In genomic region chr10:62244067-62244466, GRCm38 (mm10) we compare ENCODE assay signal across 23 mouse cellular contexts. TPM values are rescaled to one million over a fixed set of nuclear protein-coding genes. Genes with fewer than 3 reads are reported as not detected.
DNase-seq lines count a peak whose midpoint lies in the region; ATAC-seq lines count a peak whose summit lies in the region.
"Had no signal": no experiment of that assay in that cellular context is flagged by ENCODE, and none has a peak within 500 bp of the region (broad histone marks: within the 10 kb centered on the region; RNA-seq: fewer than 3 reads in every experiment).

No protein-coding gene starts in this region.

- no peaks in the 10 kb centered on the region for H3K4me1 ChIP-seq in brown adipose tissue, adult 24 weeks (ENCODE audit: control insufficient read depth, insufficient read depth, insufficient read length, low read length)
- H3K4me1 ChIP-seq in heart, embryonic 12.5 days (replicated peaks) = 0 out of 2 replicates have a peak, but pooled peaks cover 6% of the 10 kb centered on the region

- H3K9me3 ChIP-seq in heart, embryonic 12.5 days (replicated peaks) = 0 out of 2 replicates have a peak, but pooled peaks cover 3% of the 10 kb centered on the region
- H3K9me3 ChIP-seq: embryonic facial prominence, embryonic 12.5 days; hindbrain, embryonic 10.5 days; intestine, embryonic 15.5 days had no signal

- H3K27ac ChIP-seq in brown adipose tissue, adult 24 weeks (replicated peaks; ENCODE audit: low read depth, low read length) = 0 out of 2 replicates have a peak overlapping the region, but pooled peaks have one; percentile 12
- no peak overlapping the region for H3K27ac ChIP-seq in heart, embryonic 12.5 days (ENCODE audit: poor library complexity, severe bottlenecking)
- H3K27ac ChIP-seq: embryonic facial prominence, embryonic 12.5 days; hindbrain, embryonic 10.5 days; hindbrain, embryonic 14.5 days; intestine, embryonic 15.5 days had no signal

- no peak overlapping the region for H3K4me2 ChIP-seq in heart, embryonic 12.5 days
- H3K4me2 ChIP-seq: embryonic facial prominence, embryonic 12.5 days; heart, embryonic 11.5 days; hindbrain, embryonic 14.5 days; intestine, embryonic 15.5 days had no signal

- peaks cover 5% of the 10 kb centered on the region for H3K27me3 ChIP-seq in heart, embryonic 12.5 days (replicated peaks)
- H3K27me3 ChIP-seq: embryonic facial prominence, embryonic 12.5 days; intestine, embryonic 15.5 days had no signal

- peak; percentile 32 for DNase-seq in adrenal gland, adult 2 months
- no peak for DNase-seq in adrenal gland, postnatal 10 days
- DNase-seq in 3T3-L1 (ENCODE audit: low read depth, low spot score) = peak; percentile 20
- DNase-seq in NIH3T3 (ENCODE audit: low read depth) = peak; percentile 60
- DNase-seq in layer of hippocampus, adult 11-12 months (ENCODE audit: low spot score) = no peak
- DNase-seq: cerebellum, adult 2 months; cerebellum, postnatal 10 days; embryo, embryonic 11 days; gastrocnemius, postnatal 10 days; heart, adult 18-20 months; kidney, adult 18-20 months had no signal

- 87% methylated on average over 9 of the region's 9 CpGs for WGBS in heart, embryonic 12.5 days

- no peak for ATAC-seq in heart, embryonic 12.5 days (ENCODE audit: insufficient number of reproducible peaks, low FRiP score)
- ATAC-seq: forebrain, embryonic 16.5 days; intestine, embryonic 15.5 days had no signal

- H3K36me3 ChIP-seq in heart, embryonic 12.5 days = no peaks in the 10 kb centered on the region
- H3K36me3 ChIP-seq: embryonic facial prominence, embryonic 12.5 days; G1E; hindbrain, embryonic 10.5 days; intestine, embryonic 15.5 days had no signal

- H3K9ac ChIP-seq in heart, embryonic 12.5 days = no peak overlapping the region
- H3K9ac ChIP-seq: embryonic facial prominence, embryonic 12.5 days; hindbrain, embryonic 14.5 days; intestine, embryonic 15.5 days had no signal

- no peak overlapping the region for H3K4me3 ChIP-seq in brown adipose tissue, adult 24 weeks (ENCODE audit: insufficient read depth, low read depth, low read length)
- no peak overlapping the region for H3K4me3 ChIP-seq in heart, embryonic 12.5 days
- H3K4me3 ChIP-seq: embryonic facial prominence, embryonic 12.5 days; hindbrain, embryonic 10.5 days; intestine, embryonic 15.5 days had no signal

RNA-seq across cellular contexts. Expression of gene Tacr2, which starts 8.2 kb away (rescaled TPM):
- total RNA-seq in adrenal gland, adult 2 months (2021) = 10 to 100 TPM; 21.8 to 64.4 TPM
- polyA plus RNA-seq in adrenal gland, adult 2 months (2012; rRNA removed) = 146 and 235 TPM in 2 replicates
- 1 to 10 TPM; 9.0 to 9.5 TPM for total RNA-seq in adrenal gland, postnatal 10 days (2021)
- polyA plus RNA-seq in brown adipose tissue, adult 24 weeks (2012; ENCODE audit: insufficient read depth, insufficient read length, missing spikeins) = not detected in 2 replicates
- polyA plus RNA-seq in heart, embryonic 12.5 days (2016; fragmentation: Nextera tagmentation; extraction: Ambion mirVana) = not detected in 2 replicates
- total RNA-seq: gastrocnemius, postnatal 10 days; gastrocnemius, postnatal 4 days; heart, adult 18-20 months; heart, postnatal 25 days had no signal
- polyA plus RNA-seq: embryonic facial prominence, embryonic 12.5 days; forebrain, embryonic 11.5 days; forebrain, embryonic 16.5 days; G1E; heart, embryonic 11.5 days; hindbrain, embryonic 10.5 days had no signal

RNA-seq across cellular contexts. Expression of gene Tspan15, which starts 13.0 kb away (rescaled TPM):
- 10 to 100 TPM; 14.4 to 22.5 TPM for total RNA-seq in adrenal gland, adult 2 months (2021)
- 66.3 and 71.2 TPM in 2 replicates for polyA plus RNA-seq in adrenal gland, adult 2 months (2012; rRNA removed)
- 10 to 100 TPM; 16.4 to 23.6 TPM for total RNA-seq in adrenal gland, postnatal 10 days (2021)
- 16.2 and 21.8 TPM in 2 replicates for polyA plus RNA-seq in brown adipose tissue, adult 24 weeks (2012; ENCODE audit: insufficient read depth, insufficient read length, missing spikeins)
- polyA plus RNA-seq in heart, embryonic 12.5 days (2016; fragmentation: Nextera tagmentation; extraction: Ambion mirVana) = 5.6 and 5.7 TPM in 2 replicates

Comparison
In these comparisons a context has a peak if more than half of its experiments do, and no peak if none do; other contexts are left out.
1. DNase-seq: peak in adrenal gland, adult 2 months (single experiment), 3T3-L1 (single experiment) and NIH3T3 (single experiment); none in adrenal gland, postnatal 10 days (single experiment) and layer of hippocampus, adult 11-12 months (single experiment).
2. RNA of gene Tacr2, which starts 8.2 kb away (polyA plus RNA-seq): 146 to 235 TPM in adrenal gland, adult 2 months; not detected in brown adipose tissue, adult 24 weeks and not detected in heart, embryonic 12.5 days; every median in the first group is over 100 times any median in the second.